Mouse (Mus musculus) MEL (cell line): Measurements from ENCODE around the gene Dennd4c.

ENCODE experiments used
- MEF2A ChIP-seq: IDR thresholded peaks from 2 replicates; pipeline ENCODE4 v1.6.1; 2014; ENCODE audit warnings: low read depth, mild to moderate bottlenecking, inconsistent platforms, low read length, improper control_type of control experiment; ENCODE audit not compliant: poor library complexity, insufficient replicate concordance, severe bottlenecking; ENCODE audit errors: extremely low read depth
- MYC ChIP-seq: IDR thresholded peaks from 2 replicates; pipeline ENCODE4 v1.6.1; 2011; ENCODE audit warnings: low read depth, mild to moderate bottlenecking, low read length, improper control_type of control experiment, moderate library complexity
- POLR2A ChIP-seq, 2 experiments: IDR thresholded peaks; 2 replicates each; pipeline ENCODE4 v1.6.1; 2011 to 2012; ENCODE audit warnings: low read length in 2 of 2, mild to moderate bottlenecking in 2 of 2, control low read depth in 1 of 2, improper control_type of control experiment in 1 of 2, low read depth in 1 of 2, moderate library complexity in 1 of 2; ENCODE audit not compliant: control insufficient read depth in 1 of 2, insufficient read depth in 1 of 2, poor library complexity in 1 of 2
- TBP ChIP-seq: IDR thresholded peaks from 2 replicates; pipeline ENCODE4 v1.8.0; 2011; ENCODE audit warnings: low read depth, low read length, improper control_type of control experiment
- TCF12 ChIP-seq: IDR thresholded peaks from 2 replicates; pipeline ENCODE4 v1.6.1; 2014; ENCODE audit warnings: low read depth, mild to moderate bottlenecking, inconsistent platforms, low read length, improper control_type of control experiment, moderate library complexity
- USF1 ChIP-seq: IDR thresholded peaks from 2 replicates; pipeline ENCODE4 v1.6.1; 2014; ENCODE audit warnings: low read depth, mild to moderate bottlenecking, inconsistent platforms, low read length, improper control_type of control experiment, moderate library complexity

DNA sequence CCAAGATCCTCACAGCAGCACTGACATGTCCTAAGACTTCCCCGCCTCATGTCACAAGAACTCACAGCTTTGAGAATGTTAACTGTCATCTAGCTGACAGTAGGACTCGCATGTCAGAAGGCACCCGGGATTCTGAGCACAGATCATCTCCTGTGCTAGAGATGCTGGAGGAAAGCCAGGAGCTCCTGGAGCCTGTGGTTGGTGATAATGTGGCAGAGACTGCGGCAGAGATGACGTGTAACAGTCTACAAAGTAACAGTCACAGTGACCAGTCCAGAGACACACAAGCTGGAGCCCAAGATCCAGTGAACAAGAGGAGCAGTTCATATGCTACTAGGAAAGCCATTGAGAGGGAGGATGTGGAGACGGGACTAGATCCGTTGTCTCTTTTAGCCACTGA, 76.8 kb downstream of the Dennd4c start:
- TF ChIP-seq MEF2A, result no peak
- no peak for TF ChIP-seq USF1
- no peak for TF ChIP-seq MYC
- no peak for TF ChIP-seq TBP
- TF ChIP-seq TCF12, result no peak
- TF ChIP-seq POLR2A (IDR thresholded peaks at IDR 0.05; ENCODE audit: control insufficient read depth in 1 of 2, insufficient read depth in 1 of 2, low read depth in 1 of 2, low read length in 2 of 2, poor library complexity in 1 of 2), result no peak
